Mouse (Mus musculus) myocyte (in vitro differentiated cells): Measurements from ENCODE around the gene Man2a2. TPM values are rescaled to one million over a fixed set of nuclear protein-coding genes. Genes with fewer than 3 reads are reported as not detected.
A peak's percentile ranks its signal among the peaks of the same experiment; 100 is the strongest.

Experiments used
- H3K27me3 ChIP-seq: one replicate; pipeline ENCODE4 v1.6.1; 2011; ENCODE audit not compliant: control insufficient read depth, insufficient read depth, insufficient read length
- H3K36me3 ChIP-seq: one replicate; pipeline ENCODE4 v1.6.1; 2011; ENCODE audit not compliant: control insufficient read depth, insufficient read depth
- H3K4me2 ChIP-seq: one replicate; pipeline ENCODE4 v1.6.1; 2011; ENCODE audit warnings: low read depth, control low read depth
- H3K4me3 ChIP-seq: one replicate; pipeline ENCODE4 v1.5.1; 2011; ENCODE audit warnings: mild to moderate bottlenecking, control low read depth, moderate library complexity
- H3K79me2 ChIP-seq: one replicate; pipeline ENCODE4 v1.6.1; 2011; ENCODE audit not compliant: control insufficient read depth, insufficient read depth
- H3ac ChIP-seq: one replicate; pipeline ENCODE4 v1.6.1; 2011; ENCODE audit not compliant: control insufficient read depth, insufficient read length
- CEBPB ChIP-seq: IDR thresholded peaks from 2 replicates; pipeline ENCODE4 v1.6.1; 2011; ENCODE audit warnings: mild to moderate bottlenecking, moderate library complexity; ENCODE audit not compliant: poor library complexity, insufficient read depth, severe bottlenecking
- E2F4 ChIP-seq: IDR thresholded peaks from one replicate; pipeline ENCODE4 v1.6.1; 2011; ENCODE audit warnings: mild to moderate bottlenecking, control low read depth, moderate library complexity; ENCODE audit not compliant: insufficient read depth
- MAX ChIP-seq: IDR thresholded peaks from one replicate; pipeline ENCODE4 v1.6.1; 2011; ENCODE audit warnings: low read depth, mild to moderate bottlenecking, control low read depth
- MYOD1 ChIP-seq, 3 experiments: IDR thresholded peaks; one replicate each; pipeline ENCODE4 v1.6.1; 2011; ENCODE audit warnings: control low read depth in 2 of 3, low read depth in 2 of 3, mild to moderate bottlenecking in 2 of 3, moderate library complexity in 1 of 3; ENCODE audit not compliant: insufficient read length in 2 of 3, control insufficient read depth in 1 of 3
- MYOG ChIP-seq, 3 experiments: IDR thresholded peaks; one replicate each; pipeline ENCODE4 v1.6.1; 2011; ENCODE audit warnings: control low read depth in 2 of 3, low read depth in 2 of 3, mild to moderate bottlenecking in 2 of 3; ENCODE audit not compliant: insufficient read length in 2 of 3, control insufficient read depth in 1 of 3, insufficient read depth in 1 of 3
- POLR2A ChIP-seq: IDR thresholded peaks from one replicate; pipeline ENCODE4 v1.6.1; 2011; ENCODE audit warnings: low read depth, mild to moderate bottlenecking, control low read depth, moderate library complexity; ENCODE audit not compliant: insufficient read length
- POLR2AphosphoS2 ChIP-seq: IDR thresholded peaks from one replicate; pipeline ENCODE4 v1.6.1; 2011; ENCODE audit warnings: low read depth, control low read depth; ENCODE audit not compliant: insufficient read length
- REST ChIP-seq: IDR thresholded peaks from one replicate; pipeline ENCODE4 v1.6.1; 2011; ENCODE audit warnings: mild to moderate bottlenecking, control low read depth, moderate library complexity; ENCODE audit not compliant: insufficient read depth, insufficient read length
- SRF ChIP-seq: IDR thresholded peaks from one replicate; pipeline ENCODE4 v1.6.1; 2011; ENCODE audit warnings: low read depth; ENCODE audit not compliant: control insufficient read depth, insufficient read length
- TCF12 ChIP-seq: IDR thresholded peaks from one replicate; pipeline ENCODE4 v1.6.1; 2011; ENCODE audit warnings: mild to moderate bottlenecking, control low read depth; ENCODE audit not compliant: poor library complexity, insufficient read depth, severe bottlenecking
- TCF3 ChIP-seq: IDR thresholded peaks from one replicate; pipeline ENCODE4 v1.6.1; 2011; ENCODE audit warnings: low read depth, control low read depth; ENCODE audit not compliant: insufficient read length
- USF1 ChIP-seq: IDR thresholded peaks from one replicate; pipeline ENCODE4 v1.6.1; 2011; ENCODE audit warnings: low read depth, mild to moderate bottlenecking, control low read depth, moderate library complexity
- polyA plus RNA-seq: library from polyadenylated mRNA; unstranded; fragments of >200 nt; fragmentation: generic; extraction: Trizol; gene quantifications from one replicate; pipeline ENCODE4 v1.2.1, GENCODE M21; 2012; ENCODE audit warnings: missing spikeins

The Man2a2 gene
- polyA plus RNA-seq, 1 experiment, result 35.7 TPM

DNA sequence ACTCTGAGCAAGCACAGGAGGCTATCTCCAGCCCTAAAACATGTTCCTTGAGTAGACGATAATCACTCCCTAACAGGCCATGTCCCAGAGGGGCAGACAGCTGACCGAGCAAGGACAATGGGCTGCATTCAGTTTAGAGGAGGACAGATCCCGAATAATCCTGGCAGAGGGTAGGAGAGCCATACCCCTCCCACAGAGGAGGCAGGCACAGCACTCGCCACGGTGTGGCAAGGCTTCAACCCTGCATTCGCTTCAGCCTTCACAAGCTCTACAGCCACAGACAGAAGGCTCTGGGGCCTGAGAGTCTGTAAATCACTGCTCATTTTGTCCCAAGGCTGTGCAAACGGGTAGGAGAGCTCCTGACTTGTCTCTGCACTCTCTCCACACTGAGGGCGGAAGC, 14.0 kb downstream of the Man2a2 start:
- Histone ChIP-seq H3K27me3 (no peaks in the 10 kb centered on the region), H3K36me3 (peaks cover 6% of the 10 kb centered on the region), H3ac (no peak overlapping the region), H3K79me2 (no peaks in the 10 kb centered on the region), H3K4me2 (no peak overlapping the region), H3K4me3 (no peak overlapping the region)
- no peak for TF ChIP-seq SRF
- TF ChIP-seq E2F4, result no peak
- no peak for TF ChIP-seq USF1
- TF ChIP-seq POLR2A, result no peak
- TF ChIP-seq MAX, result no peak
- no peak for TF ChIP-seq CEBPB
- TF ChIP-seq REST, result no peak
- no peak for TF ChIP-seq TCF3
- TF ChIP-seq TCF12, result no peak
- no peak for TF ChIP-seq POLR2AphosphoS2
- TF ChIP-seq MYOG (IDR thresholded peaks at IDR 0.05; ENCODE audit: control insufficient read depth in 1 of 3, insufficient read depth in 1 of 3, insufficient read length in 2 of 3, low read depth in 2 of 3), result no peak
- TF ChIP-seq MYOD1 (IDR thresholded peaks at IDR 0.05; ENCODE audit: control insufficient read depth in 1 of 3, insufficient read length in 2 of 3, low read depth in 2 of 3), result no peak

DNA sequence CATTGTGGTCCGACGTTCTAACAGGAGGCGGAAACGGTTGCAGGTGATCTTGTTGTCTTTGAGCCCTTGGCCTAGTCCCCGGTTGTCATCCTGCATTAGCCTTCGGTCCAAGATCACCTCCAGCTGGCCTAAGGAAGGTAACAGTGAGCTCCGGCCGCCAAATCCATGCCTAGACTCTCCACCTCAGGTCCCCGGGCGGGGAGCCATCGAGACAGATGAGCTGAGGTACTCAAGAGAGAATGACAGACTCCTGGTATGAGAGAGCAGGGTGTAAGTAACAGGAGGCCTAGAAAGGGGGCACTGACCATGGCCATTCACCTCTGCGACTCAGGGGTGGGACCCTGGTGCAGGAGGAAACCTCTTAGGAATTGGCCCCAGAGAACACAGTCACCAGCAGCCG, 14.8 kb downstream of the Man2a2 start:
- H3ac ChIP-seq, result no peak overlapping the region
- no peak overlapping the region for H3K4me3 ChIP-seq
- H3K36me3 ChIP-seq, result no peaks in the 10 kb centered on the region

DNA sequence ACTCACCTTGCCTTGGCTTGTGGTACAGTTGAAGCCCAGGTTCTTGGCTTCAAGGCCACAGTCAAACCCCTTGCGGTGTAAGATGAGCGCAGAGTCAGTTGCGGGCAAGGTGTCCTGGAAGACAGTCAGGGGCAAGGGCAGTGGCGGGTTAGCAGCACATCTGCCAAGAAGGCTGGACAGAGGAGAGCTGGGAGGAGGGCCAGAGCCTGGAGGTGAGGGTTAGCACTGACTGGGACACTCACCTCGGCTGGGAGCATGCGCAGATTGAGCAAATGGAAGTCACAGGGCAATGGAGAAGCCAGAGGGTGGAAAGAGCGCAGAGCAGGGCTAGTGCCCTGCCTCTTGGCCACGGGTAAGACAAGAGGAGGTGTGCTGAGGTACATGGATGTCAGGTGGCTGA, 18.3 kb downstream of the Man2a2 start:
- Histone ChIP-seq H3K4me2 (no peak overlapping the region), H3K79me2 (no peaks in the 10 kb centered on the region), H3ac (no peak overlapping the region), H3K27me3 (no peaks in the 10 kb centered on the region), H3K36me3 (peaks cover 3% of the 10 kb centered on the region), H3K4me3 (no peak overlapping the region)
- no peak for TF ChIP-seq REST
- no peak for TF ChIP-seq TCF3
- TF ChIP-seq POLR2A, result no peak
- no peak for TF ChIP-seq USF1
- no peak for TF ChIP-seq E2F4

More for the DNA sequence above, 14.8 kb downstream of the Man2a2 start:
- Histone ChIP-seq H3K4me2 (no peak overlapping the region), H3K79me2 (no peaks in the 10 kb centered on the region), H3K27me3 (no peaks in the 10 kb centered on the region)
- no peak for TF ChIP-seq REST
- no peak for TF ChIP-seq E2F4
- TF ChIP-seq MAX, result no peak
- no peak for TF ChIP-seq CEBPB
- no peak for TF ChIP-seq TCF12
- TF ChIP-seq TCF3, result no peak
- no peak for TF ChIP-seq MYOD1 (IDR thresholded peaks at IDR 0.05; ENCODE audit: control insufficient read depth in 1 of 3, insufficient read length in 2 of 3, low read depth in 2 of 3)
- TF ChIP-seq POLR2A, result no peak
- no peak for TF ChIP-seq USF1
- no peak for TF ChIP-seq MYOG (IDR thresholded peaks at IDR 0.05; ENCODE audit: control insufficient read depth in 1 of 3, insufficient read depth in 1 of 3, insufficient read length in 2 of 3, low read depth in 2 of 3)
- no peak for TF ChIP-seq SRF
- no peak for TF ChIP-seq POLR2AphosphoS2

DNA sequence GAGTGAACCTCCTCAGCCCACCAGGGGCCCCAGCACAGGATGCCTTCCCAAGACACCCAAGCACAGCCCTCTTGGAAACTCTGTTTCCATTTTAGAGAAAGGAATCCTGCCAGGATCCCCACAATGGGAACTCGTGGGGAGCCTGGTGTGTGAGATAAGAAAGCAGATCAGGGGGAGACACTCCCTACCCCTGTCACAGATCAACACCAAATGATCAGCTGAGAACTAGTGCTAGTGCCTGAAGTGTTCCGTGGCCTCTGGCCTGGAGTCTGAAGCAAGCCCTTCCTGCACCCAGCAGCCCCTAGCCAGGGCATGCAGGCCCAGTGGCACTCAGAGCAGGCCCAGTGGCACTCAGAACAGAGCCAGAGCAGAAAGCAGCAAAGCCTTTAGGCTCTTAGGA, 20.4 kb downstream of the Man2a2 start:
- no peak overlapping the region for H3ac ChIP-seq
- H3K4me2 ChIP-seq, result no peak overlapping the region
- TF ChIP-seq POLR2A (no peak), TCF12 (no peak), USF1 (no peak), MYOG (IDR thresholded peaks at IDR 0.05; ENCODE audit: control insufficient read depth in 1 of 3, insufficient read depth in 1 of 3, insufficient read length in 2 of 3, low read depth in 2 of 3) (no peak), REST (no peak), MYOD1 (IDR thresholded peaks at IDR 0.05; ENCODE audit: control insufficient read depth in 1 of 3, insufficient read length in 2 of 3, low read depth in 2 of 3) (no peak), CEBPB (no peak), SRF (no peak)
- H3K36me3 ChIP-seq, result peaks cover 3% of the 10 kb centered on the region
- no peaks in the 10 kb centered on the region for H3K27me3 ChIP-seq
- H3K79me2 ChIP-seq, result no peaks in the 10 kb centered on the region
- no peak overlapping the region for H3K4me3 ChIP-seq

DNA sequence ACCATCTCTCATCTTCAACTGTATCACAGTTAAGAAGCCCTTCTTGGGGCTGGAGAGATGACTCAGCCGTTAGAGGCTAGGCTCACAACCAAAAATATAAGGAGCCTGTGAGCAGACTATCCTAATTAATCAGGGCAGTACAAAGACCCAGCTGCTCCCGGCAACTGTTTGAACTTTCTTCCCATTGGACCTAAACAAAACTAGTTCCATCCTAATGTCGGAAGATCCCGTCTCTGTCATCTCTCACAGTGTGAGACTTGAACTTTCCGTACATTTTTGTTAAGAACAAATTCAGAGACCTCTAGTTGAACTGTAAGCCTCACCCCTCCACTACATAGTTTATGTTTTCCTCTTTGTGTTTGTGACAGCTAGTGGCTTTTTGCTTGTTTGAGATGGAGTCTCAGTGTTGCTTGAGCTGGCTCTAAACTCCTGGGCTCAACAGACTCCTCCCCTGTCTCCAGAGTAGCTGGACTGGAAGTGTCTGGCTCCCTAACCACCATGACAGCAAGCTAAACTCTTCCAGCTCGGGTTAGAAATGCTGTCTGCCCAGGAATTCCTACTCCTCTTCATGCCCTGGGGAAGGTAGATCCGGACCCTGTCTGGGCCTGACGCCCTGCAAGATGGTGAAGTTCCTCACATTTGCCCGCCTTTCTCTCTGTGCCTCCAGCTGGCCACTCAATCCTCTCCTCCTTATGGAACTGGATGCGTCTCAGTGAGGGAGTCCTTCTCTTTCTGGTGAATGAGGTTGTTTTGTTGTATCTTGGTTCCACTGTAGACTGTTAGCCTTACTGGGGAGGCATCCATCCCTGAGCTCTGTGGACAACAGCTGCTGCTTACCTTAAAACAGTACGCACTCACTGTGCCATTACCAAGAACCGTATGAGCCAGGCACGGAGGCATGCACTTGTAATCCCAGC, 23.2 kb downstream of the Man2a2 start:
- H3K79me2 ChIP-seq, result no peaks in the 10 kb centered on the region
- H3K36me3 ChIP-seq, result peaks cover 3% of the 10 kb centered on the region
- H3K4me3 ChIP-seq, result no peak overlapping the region
- H3K4me2 ChIP-seq, result peak overlapping the region; percentile 38
- no peaks in the 10 kb centered on the region for H3K27me3 ChIP-seq
- TF ChIP-seq TCF12, result no peak
- no peak overlapping the region for H3ac ChIP-seq
